ENCODE assay signal across 17 mouse cellular contexts in the genomic region with DNA sequence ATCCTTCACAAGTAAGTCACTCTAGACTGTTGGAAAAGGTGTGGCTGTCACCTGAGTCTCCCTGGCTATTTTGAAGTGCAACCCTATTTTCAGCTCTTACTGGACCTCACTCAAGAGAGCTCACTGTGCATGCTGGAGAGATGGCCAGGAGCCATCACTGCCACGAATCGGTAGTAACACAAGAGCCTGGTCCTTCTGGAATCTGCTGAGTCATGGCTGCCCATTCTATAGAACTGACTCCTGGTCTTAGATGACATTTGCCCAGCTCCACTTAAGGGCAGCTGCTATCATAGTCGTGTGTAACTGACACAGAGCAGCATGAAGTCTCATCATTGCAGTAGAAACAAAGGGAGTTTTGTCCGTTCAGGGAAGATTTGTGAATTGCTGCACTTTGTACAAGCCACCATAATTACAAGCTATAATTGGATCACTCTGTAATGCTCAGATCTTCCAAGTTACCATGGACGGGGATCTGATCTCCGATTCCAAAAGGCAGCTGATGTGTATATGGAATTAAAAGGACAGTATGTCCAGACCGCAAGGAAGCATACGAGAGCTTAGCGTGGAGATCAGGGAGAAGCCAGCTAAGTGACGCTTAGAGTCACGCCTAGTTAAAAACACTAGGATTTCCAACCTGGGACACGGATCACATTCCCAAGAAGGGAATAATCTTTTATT. TPM values are rescaled to one million over a fixed set of nuclear protein-coding genes. Genes with fewer than 3 reads are reported as not detected.
DNase-seq lines count a peak whose midpoint lies in the region; ATAC-seq lines count a peak whose summit lies in the region.
"Had no signal": no experiment of that assay in that cellular context is flagged by ENCODE, and none has a peak within 500 bp of the region (broad histone marks: within the 10 kb centered on the region; RNA-seq: fewer than 3 reads in every experiment).

No protein-coding gene starts in this region.

- H3K4me3 ChIP-seq in intestine, embryonic 14.5 days (ENCODE audit: low read depth, low read length) = no peak overlapping the region
- no peak overlapping the region for H3K4me3 ChIP-seq in intestine, embryonic 15.5 days (replicated peaks)
- H3K4me3 ChIP-seq: erythroblast, embryonic 14.5 days; heart, embryonic 13.5 days; liver, embryonic 13.5 days; stomach, embryonic 15.5 days had no signal

- DNase-seq in cerebellum, postnatal 36 days = peak; percentile 24 to 26
- DNase-seq in cerebellum, adult 8-10 months = no peak
- DNase-seq in intestine, embryonic 14.5 days (ENCODE audit: low spot score) = peak; percentile 48
- DNase-seq in adipocyte (ENCODE audit: low spot score) = peak; percentile 21
- peak; percentile 55 to 66 for DNase-seq in heart, postnatal 10 days
- DNase-seq in c-Kit-positive CD71-positive TER-119-positive erythroid progenitor cells, embryonic 14.5 days (ENCODE audit: low spot score) = no peak
- DNase-seq: adrenal gland, postnatal 36 days; kidney, postnatal 36 days; liver, embryonic 13.5 days; right cerebral cortex, postnatal 4 days; thymus, postnatal 4 days had no signal

- H3K4me1 ChIP-seq in intestine, embryonic 14.5 days (replicated peaks; ENCODE audit: control insufficient read depth, insufficient read depth, low read length) = no peaks in the 10 kb centered on the region
- H3K4me1 ChIP-seq in intestine, embryonic 15.5 days (replicated peaks) = no peaks in the 10 kb centered on the region
- H3K4me1 ChIP-seq: liver, embryonic 13.5 days; stomach, embryonic 15.5 days had no signal

- no peak for ATAC-seq in intestine, embryonic 14.5 days (replicated peaks; ENCODE audit: low FRiP score, low TSS enrichment, low read depth)
- no peak for ATAC-seq in intestine, embryonic 15.5 days
- ATAC-seq in inflammation-experienced regulatory T-cells, adult 6 months = no peak
- ATAC-seq: midbrain, embryonic 16.5 days had no signal

- intact Hi-C loops in heart, postnatal 10 days (cut with DNase I) = no loop called here

- no peak overlapping the region for H3K27ac ChIP-seq in intestine, embryonic 14.5 days (ENCODE audit: low read depth)
- H3K27ac ChIP-seq in intestine, embryonic 15.5 days = no peak overlapping the region
- H3K27ac ChIP-seq: heart, embryonic 13.5 days; liver, embryonic 13.5 days; stomach, embryonic 15.5 days had no signal

- no peaks in the 10 kb centered on the region for H3K27me3 ChIP-seq in intestine, embryonic 14.5 days (replicated peaks; ENCODE audit: control insufficient read depth, insufficient read depth, low read length)
- no peaks in the 10 kb centered on the region for H3K27me3 ChIP-seq in intestine, embryonic 15.5 days (replicated peaks)
- H3K27me3 ChIP-seq: heart, embryonic 13.5 days; liver, embryonic 13.5 days; stomach, embryonic 15.5 days had no signal

- WGBS in intestine, embryonic 14.5 days = 74% methylated on average over 12 of the region's 12 CpGs
- WGBS in intestine, embryonic 15.5 days = 74% methylated on average over 12 of the region's 12 CpGs

- no peak overlapping the region for H3K4me2 ChIP-seq in intestine, embryonic 14.5 days (ENCODE audit: low read length)
- H3K4me2 ChIP-seq in intestine, embryonic 15.5 days (replicated peaks) = no peak overlapping the region
- H3K4me2 ChIP-seq: heart, embryonic 13.5 days; liver, embryonic 13.5 days; stomach, embryonic 15.5 days had no signal

- H3K9ac ChIP-seq in intestine, embryonic 14.5 days (ENCODE audit: low read length) = no peak overlapping the region
- H3K9ac ChIP-seq in intestine, embryonic 15.5 days = no peak overlapping the region
- H3K9ac ChIP-seq: heart, embryonic 13.5 days; liver, embryonic 13.5 days; stomach, embryonic 15.5 days had no signal

- H3K9me3 ChIP-seq in intestine, embryonic 14.5 days (ENCODE audit: control insufficient read depth, low read length) = no peaks in the 10 kb centered on the region
- H3K9me3 ChIP-seq in intestine, embryonic 15.5 days = no peaks in the 10 kb centered on the region
- H3K9me3 ChIP-seq: heart, embryonic 13.5 days; liver, embryonic 13.5 days; stomach, embryonic 15.5 days had no signal

- no peaks in the 10 kb centered on the region for H3K36me3 ChIP-seq in intestine, embryonic 14.5 days (ENCODE audit: control insufficient read depth, insufficient read depth, low read length)
- H3K36me3 ChIP-seq in intestine, embryonic 15.5 days = no peaks in the 10 kb centered on the region
- H3K36me3 ChIP-seq: liver, embryonic 13.5 days; stomach, embryonic 15.5 days had no signal

RNA-seq across cellular contexts. Expression of a gene that starts 40.0 kb away (rescaled TPM):
- polyA plus RNA-seq in intestine, embryonic 14.5 days (2014; fragmentation: Nextera tagmentation; extraction: Ambion mirVana) = 1.1 and 1.3 TPM in 2 replicates
- polyA plus RNA-seq in intestine, embryonic 15.5 days (2015; fragmentation: Nextera tagmentation; extraction: Ambion mirVana) = 1.4 and 1.5 TPM in 2 replicates
- not detected for total RNA-seq in heart, postnatal 10 days (2021)
- 100 to 1,000 TPM; 110 to 229 (median 126) TPM for polyA plus RNA-seq in inflammation-experienced regulatory T-cells, adult 6 months (2017; shearing (Covaris generic))
- polyA plus RNA-seq: erythroblast, embryonic 14.5 days had no signal

Comparison
In these comparisons a context has a peak if more than half of its experiments do, and no peak if none do; other contexts are left out.
1. DNase-seq: peak in cerebellum, postnatal 36 days (2 of 2), intestine, embryonic 14.5 days (single experiment), adipocyte (single experiment) and heart, postnatal 10 days (2 of 2); none in cerebellum, adult 8-10 months (single experiment) and c-Kit-positive CD71-positive TER-119-positive erythroid progenitor cells, embryonic 14.5 days (single experiment).
2. RNA of a gene that starts 40.0 kb away (polyA plus RNA-seq): 110 to 229 TPM in inflammation-experienced regulatory T-cells, adult 6 months; 1.4 to 1.5 TPM in intestine, embryonic 15.5 days and 1.1 to 1.3 TPM in intestine, embryonic 14.5 days; every median in the first group is over 10 times any median in the second.